Mouse (Mus musculus): ENCODE measurements around the gene Cracr2b. TPM values are rescaled to one million over a fixed set of nuclear protein-coding genes. Genes with fewer than 3 reads are reported as not detected.

Gene Cracr2b
- total and polyA plus RNA-seq, 3 experiments: 0.73 to 6.9 TPM; not detected in 1

GRCm38 (mm10) chr7:141429310-141429709, 31.6 kb upstream of the Cracr2b start, which contains the start of gene Cend1:
Gene Cend1, minus strand, starts transcription at chr7:141429491.
- no peak for DNase-seq (ENCODE audit: low read depth, low spot score)
- peaks cover 0 to 4% of the 10 kb centered on the region in 2 experiments; a peak in 2 of 4 replicates for H3K36me3 ChIP-seq (ENCODE audit: control insufficient read depth in 1 of 2, insufficient read depth in 2 of 2, low read length in 2 of 2)
- H3K9ac ChIP-seq (ENCODE audit: control insufficient read depth, low read depth, low read length, poor library complexity, severe bottlenecking): no peak within 1 kb of the TSS
- no peak within 1 kb of the TSS for H3K4me3 ChIP-seq (ENCODE audit: control insufficient read depth in 1 of 2, insufficient read depth in 1 of 2, low read depth in 2 of 2, low read length in 2 of 2)
- no peaks in the 10 kb centered on the region for H3K9me3 ChIP-seq (replicated peaks; ENCODE audit: insufficient read depth, low read length)
- peak; percentile 4; the same call in 1 of the 2 replicates for TF ChIP-seq POLR2AphosphoS2 (IDR thresholded peaks at IDR 0.05; ENCODE audit: low read length)
- TF ChIP-seq NRF1 (IDR thresholded peaks at IDR 0.05; ENCODE audit: insufficient read depth, low read depth, low read length, poor library complexity, severe bottlenecking): no peak
- no peak within 1 kb of the TSS for H3K27ac ChIP-seq (ENCODE audit: control insufficient read depth, low read depth, low read length)
- 0 out of 2 replicates have a peak, but pooled peaks cover under 1% of the 10 kb centered on the region for H3K79me2 ChIP-seq (ENCODE audit: control insufficient read depth, insufficient read depth, low read length, poor library complexity)
- H3K27me3 ChIP-seq (ENCODE audit: control insufficient read depth in 1 of 2, insufficient read depth in 2 of 2, low read length in 2 of 2): no peaks in the 10 kb centered on the region
- peaks cover 0 to 6% of the 10 kb centered on the region in 2 experiments; a peak in 1 of 4 replicates for H3K4me1 ChIP-seq (ENCODE audit: control insufficient read depth in 1 of 2, insufficient read depth in 2 of 2, low read length in 2 of 2)

GRCm38 (mm10) chr7:141429840-141430584, 30.9 kb upstream of the Cracr2b start:
- Histone ChIP-seq H3K27ac (ENCODE audit: control insufficient read depth, low read depth, low read length) (no peak overlapping the region), H3K9ac (ENCODE audit: control insufficient read depth, low read depth, low read length, poor library complexity, severe bottlenecking) (no peak overlapping the region), H3K4me3 (ENCODE audit: control insufficient read depth in 1 of 2, insufficient read depth in 1 of 2, low read depth in 2 of 2, low read length in 2 of 2) (no peak overlapping the region), H3K9me3 (replicated peaks; ENCODE audit: insufficient read depth, low read length) (no peaks in the 10 kb centered on the region), H3K36me3 (ENCODE audit: control insufficient read depth in 1 of 2, insufficient read depth in 2 of 2, low read length in 2 of 2) (peaks cover 0 to 10% of the 10 kb centered on the region in 2 experiments; a peak in 2 of 4 replicates), H3K79me2 (ENCODE audit: control insufficient read depth, insufficient read depth, low read length, poor library complexity) (peaks cover 8% of the 10 kb centered on the region; the same call in 1 of the 2 replicates), H3K27me3 (ENCODE audit: control insufficient read depth in 1 of 2, insufficient read depth in 2 of 2, low read length in 2 of 2) (no peaks in the 10 kb centered on the region), H3K4me1 (ENCODE audit: control insufficient read depth in 1 of 2, insufficient read depth in 2 of 2, low read length in 2 of 2) (peaks cover 0 to 13% of the 10 kb centered on the region in 2 experiments; a peak in 3 of 4 replicates)
- TF ChIP-seq MYC (IDR thresholded peaks at IDR 0.05; ENCODE audit: low read depth, low read length) (no peak), NELFE (IDR thresholded peaks at IDR 0.05; ENCODE audit: low read depth, low read length) (no peak), CTCF (IDR thresholded peaks at IDR 0.05 in 2 of 3, conservative IDR thresholded peaks at IDR 0.05 in 1 of 3; ENCODE audit: control insufficient read depth in 1 of 3, insufficient read depth in 1 of 3, low read depth in 2 of 3, low read length in 3 of 3, poor library complexity in 1 of 3, severe bottlenecking in 1 of 3) (no peak), RCOR1 (IDR thresholded peaks at IDR 0.05; ENCODE audit: low read depth, low read length) (no peak)
- DNase-seq (ENCODE audit: low read depth, low spot score): no peak

DNA sequence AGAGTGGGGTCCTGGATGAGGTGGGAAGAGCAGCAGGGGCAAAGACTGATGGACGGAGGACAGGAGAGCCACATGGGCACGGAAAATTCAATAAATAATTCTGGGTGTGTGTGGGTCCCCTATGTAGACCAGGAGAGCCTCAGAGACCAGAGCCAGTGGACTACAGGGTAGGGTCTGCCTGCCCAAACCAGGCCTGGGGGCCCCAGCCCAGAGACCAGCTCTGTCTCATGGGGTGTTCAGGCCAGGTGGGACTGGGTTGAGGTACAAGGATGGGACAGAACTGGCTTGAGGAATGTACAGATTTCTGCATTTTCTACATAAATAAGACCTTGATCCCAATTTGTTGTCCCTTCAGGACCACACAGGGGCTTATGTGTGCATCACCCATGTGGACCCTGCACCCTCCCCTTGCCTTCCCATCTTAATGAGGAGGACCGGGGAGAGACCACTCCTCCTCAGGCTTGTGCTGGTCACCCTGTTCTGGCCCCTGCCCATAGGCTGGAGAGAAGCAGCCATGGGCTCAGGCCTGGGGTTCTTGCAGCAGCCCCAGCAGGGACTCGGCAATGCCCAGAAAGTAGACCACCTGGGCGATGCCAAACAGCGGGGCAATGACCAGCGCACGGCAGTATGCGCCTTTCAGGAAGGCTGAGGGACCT, 30.2 kb upstream of the Cracr2b start:
- no peak for TF ChIP-seq ZKSCAN1 (IDR thresholded peaks at IDR 0.05; ENCODE audit: low read depth, low read length)
- no peak for TF ChIP-seq POLR2A (IDR thresholded peaks at IDR 0.05; ENCODE audit: control insufficient read depth in 1 of 2, insufficient read depth in 1 of 2, low read depth in 1 of 2, low read length in 2 of 2, poor library complexity in 1 of 2)
- no peak for TF ChIP-seq UBTF (IDR thresholded peaks at IDR 0.05; ENCODE audit: borderline replicate concordance, insufficient read depth, low read depth, low read length)
- TF ChIP-seq SIN3A (IDR thresholded peaks at IDR 0.05; ENCODE audit: low read length): no peak
- no peak for TF ChIP-seq MAFK (IDR thresholded peaks at IDR 0.05; ENCODE audit: borderline replicate concordance, low read depth, low read length)
- TF ChIP-seq MYB (IDR thresholded peaks at IDR 0.05; ENCODE audit: low read depth, low read length): no peak
- H3K4me3 ChIP-seq (ENCODE audit: control insufficient read depth in 1 of 2, insufficient read depth in 1 of 2, low read depth in 2 of 2, low read length in 2 of 2): no peak overlapping the region
- H3K27ac ChIP-seq (ENCODE audit: control insufficient read depth, low read depth, low read length): no peak overlapping the region
- no peaks in the 10 kb centered on the region for H3K27me3 ChIP-seq (ENCODE audit: control insufficient read depth in 1 of 2, insufficient read depth in 2 of 2, low read length in 2 of 2)
- peaks cover 12% of the 10 kb centered on the region for H3K79me2 ChIP-seq (ENCODE audit: control insufficient read depth, insufficient read depth, low read length, poor library complexity)
- H3K4me1 ChIP-seq (ENCODE audit: control insufficient read depth in 1 of 2, insufficient read depth in 2 of 2, low read length in 2 of 2): peaks cover 0 to 17% of the 10 kb centered on the region in 2 experiments; a peak in 3 of 4 replicates
- no peak for DNase-seq (ENCODE audit: low read depth, low spot score)
- peaks cover 0 to 13% of the 10 kb centered on the region in 2 experiments; a peak in 2 of 4 replicates for H3K36me3 ChIP-seq (ENCODE audit: control insufficient read depth in 1 of 2, insufficient read depth in 2 of 2, low read length in 2 of 2)
- H3K9me3 ChIP-seq (replicated peaks; ENCODE audit: insufficient read depth, low read length): no peaks in the 10 kb centered on the region
- H3K9ac ChIP-seq (ENCODE audit: control insufficient read depth, low read depth, low read length, poor library complexity, severe bottlenecking): no peak overlapping the region
